Mouse (Mus musculus) cerebellum, postnatal 36 days (tissue): ENCODE measurements around the gene C1rl.
"Not testable (repeated sequence)": the region's sequence is repeated elsewhere in the genome, so short reads cannot be mapped to it uniquely, and the experiment has no call there.

Source experiments
- DNase-seq, 2 experiments: peaks; one replicate each; pipeline ENCODE4 v3.0.0; 2021 to 2022; ENCODE audit warnings: mixed read lengths in 2 of 2

Gene C1rl

DNA sequence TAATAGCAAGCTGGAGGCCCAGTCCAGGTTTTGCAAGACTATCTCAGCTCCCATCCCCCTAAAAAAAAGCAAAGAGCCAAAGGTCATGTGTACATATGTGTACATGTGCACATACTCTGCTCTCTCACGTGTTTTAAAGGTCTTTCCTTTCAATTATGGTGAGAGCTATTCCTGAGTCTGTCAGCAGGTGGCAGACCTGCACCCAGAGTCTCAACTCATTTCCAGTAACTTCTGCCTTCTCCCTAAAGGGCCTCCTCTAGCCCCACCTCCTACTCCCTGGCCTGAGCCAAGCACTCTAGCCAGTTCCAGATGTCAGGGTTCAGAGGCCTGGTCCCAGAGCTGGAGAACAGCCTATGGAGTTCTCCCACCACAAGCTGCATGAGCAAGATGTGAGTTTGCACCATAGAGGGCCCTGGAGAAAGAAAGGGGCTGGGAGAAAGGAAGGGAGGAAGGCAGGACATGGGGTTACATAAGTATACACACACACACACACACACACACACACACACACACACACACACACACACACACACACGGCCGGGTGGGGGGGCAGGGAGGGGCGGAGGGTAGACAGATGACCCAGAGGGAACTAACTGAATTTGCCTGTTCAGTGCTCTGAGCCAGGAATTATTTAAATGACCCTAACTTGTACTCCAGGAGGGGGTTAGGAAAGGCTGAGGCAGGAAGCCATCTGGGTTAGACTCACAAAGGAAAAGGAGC lies at the start of gene C1rl:
Gene C1rl (plus strand): TSS at position 272 of the 720 bp plus-strand sequence.
- DNase-seq: peak; percentile 70 to 80

DNA sequence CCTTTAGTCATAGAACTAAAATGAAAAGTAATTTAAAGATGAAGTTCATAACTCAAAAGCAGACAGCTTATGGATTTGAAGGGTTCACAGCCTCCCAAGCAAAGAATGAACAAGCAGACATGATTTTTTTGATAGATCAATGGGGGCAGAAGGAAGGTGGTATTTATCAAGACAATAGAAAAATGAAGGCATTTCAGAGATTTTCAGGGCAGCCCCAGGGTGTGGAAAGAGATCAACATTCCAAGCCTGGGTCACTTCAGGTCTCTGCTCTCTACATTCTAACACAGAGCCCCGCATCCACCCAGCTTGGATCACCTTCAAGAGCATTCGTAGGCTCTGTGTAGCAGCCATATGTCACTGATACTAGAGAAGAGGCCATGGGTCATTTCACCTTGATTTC lies 49.6 kb upstream of the C1rl start:
- DNase-seq: no peak

- DNase-seq: no peak
Observed at GRCm38 (mm10) chr6:124446024-124446423, 46.9 kb upstream of the C1rl start.

GRCm38 (mm10) chr6:124446459-124446858 lies 46.5 kb upstream of the C1rl start:
- no peak for DNase-seq

- DNase-seq: no peak
Observed at GRCm38 (mm10) chr6:124447356-124447755, 45.6 kb upstream of the C1rl start.

DNA sequence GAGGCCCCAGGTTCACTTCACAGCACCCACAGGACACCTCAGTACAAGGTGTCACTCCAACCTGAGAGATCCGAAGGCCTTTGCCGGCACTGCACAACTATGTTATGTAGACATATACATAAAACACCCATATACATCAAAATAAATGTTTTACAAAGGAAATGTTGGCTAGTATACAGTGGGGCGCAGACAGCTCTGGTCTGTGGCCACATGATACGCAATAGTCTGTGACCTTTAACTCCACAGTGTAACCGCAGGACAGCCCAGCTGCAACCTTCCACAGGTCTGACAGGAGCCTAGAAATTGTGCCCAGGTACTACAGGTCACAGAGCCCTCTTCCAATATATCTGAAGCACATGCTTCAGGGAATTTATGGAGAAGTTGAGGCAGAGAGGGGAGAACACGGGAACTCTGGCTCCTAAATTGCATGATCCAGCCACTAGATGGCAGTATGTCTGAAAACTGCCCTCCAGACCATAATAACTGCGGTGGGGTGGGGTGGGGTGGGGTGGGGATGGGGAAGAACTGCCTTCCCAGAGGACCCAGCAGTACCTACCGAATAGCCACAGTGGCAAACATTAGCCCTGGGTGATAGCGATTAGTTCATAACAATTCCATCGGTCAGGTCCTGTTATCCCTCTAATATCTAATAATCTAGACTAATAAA lies 44.6 kb upstream of the C1rl start:
- peak in 1 of 2 experiments; percentile 39 for DNase-seq

DNA sequence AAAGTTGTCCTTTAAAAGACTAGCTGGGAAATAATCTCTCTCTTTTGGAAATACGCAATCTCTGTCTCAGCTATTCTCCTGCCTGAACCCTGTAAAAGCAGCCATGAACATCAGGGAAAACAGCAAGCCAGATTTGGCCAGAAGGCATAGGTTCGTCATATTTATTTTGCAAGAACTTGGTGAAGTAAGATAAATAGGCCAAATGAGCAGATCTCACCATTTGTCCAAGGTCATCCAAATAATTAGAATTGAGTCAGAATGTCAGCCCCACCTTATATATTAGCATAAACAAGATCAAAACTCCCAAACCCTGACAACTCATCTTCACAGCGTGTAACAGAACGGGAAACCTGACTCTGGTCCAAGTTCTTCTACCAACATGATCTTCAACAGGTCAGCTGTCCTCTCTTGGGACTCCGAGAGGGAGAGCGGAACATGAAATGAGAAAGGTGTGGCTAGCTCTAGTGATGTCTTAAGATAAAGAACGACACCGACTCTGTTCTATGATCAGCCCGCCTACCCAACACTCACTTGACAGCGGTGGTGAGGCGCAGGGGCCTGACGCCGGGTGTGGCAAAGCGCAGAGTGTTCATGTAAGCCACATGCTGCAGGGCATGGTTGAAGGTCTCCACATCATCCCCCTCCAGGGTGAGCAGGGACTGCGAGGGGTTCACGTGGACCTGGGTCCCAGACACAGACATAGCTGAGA lies 43.8 kb upstream of the C1rl start:
- no peak for DNase-seq

GRCm38 (mm10) chr6:124449668-124450383 lies 43.1 kb upstream of the C1rl start:
- no peak for DNase-seq

DNA sequence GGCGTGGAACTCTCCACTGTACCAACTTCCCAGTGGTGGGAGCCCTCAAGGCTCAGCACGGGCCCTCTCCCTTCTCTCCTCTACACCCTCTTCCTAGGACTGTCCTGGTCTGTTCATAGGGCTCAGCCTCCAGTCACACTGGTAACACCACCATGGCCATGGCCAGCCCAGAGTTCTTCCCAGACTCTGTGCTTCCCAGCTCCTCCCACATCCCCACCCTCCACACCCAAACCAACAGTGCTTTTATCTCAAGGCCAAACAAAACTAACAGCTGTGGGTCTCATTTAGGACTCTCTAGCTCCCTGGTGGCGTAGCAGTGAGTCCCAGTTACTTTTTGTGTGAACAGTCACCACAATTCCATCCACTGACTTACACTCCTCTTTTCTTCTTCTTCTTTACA lies 40.9 kb upstream of the C1rl start:
- no peak for DNase-seq

- no peak for DNase-seq
Observed at GRCm38 (mm10) chr6:124453756-124454155, 39.2 kb upstream of the C1rl start.

- no peak for DNase-seq
Observed at GRCm38 (mm10) chr6:124456243-124456642, 36.7 kb upstream of the C1rl start.

DNA sequence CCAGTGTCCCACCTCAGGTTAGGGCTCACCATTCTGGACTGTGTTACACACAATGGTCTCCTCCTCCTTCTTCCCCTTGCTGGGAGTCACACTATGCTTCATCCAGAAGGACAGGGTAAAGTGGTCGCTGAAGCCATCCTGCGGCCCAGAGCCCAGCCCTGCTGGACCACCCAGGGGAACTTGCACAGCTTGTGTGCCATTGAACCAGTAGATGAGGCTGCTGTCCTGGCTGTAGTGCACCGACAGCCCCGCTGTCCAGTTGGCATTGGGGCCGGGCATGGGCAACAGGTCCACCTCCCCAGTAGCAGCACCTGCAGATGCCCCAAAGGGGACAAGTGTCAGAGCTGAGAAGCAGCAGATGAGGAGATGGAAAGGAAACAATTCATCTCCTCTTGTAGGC lies 35.1 kb upstream of the C1rl start:
- peak in 1 of 2 experiments; percentile 16 for DNase-seq

DNA sequence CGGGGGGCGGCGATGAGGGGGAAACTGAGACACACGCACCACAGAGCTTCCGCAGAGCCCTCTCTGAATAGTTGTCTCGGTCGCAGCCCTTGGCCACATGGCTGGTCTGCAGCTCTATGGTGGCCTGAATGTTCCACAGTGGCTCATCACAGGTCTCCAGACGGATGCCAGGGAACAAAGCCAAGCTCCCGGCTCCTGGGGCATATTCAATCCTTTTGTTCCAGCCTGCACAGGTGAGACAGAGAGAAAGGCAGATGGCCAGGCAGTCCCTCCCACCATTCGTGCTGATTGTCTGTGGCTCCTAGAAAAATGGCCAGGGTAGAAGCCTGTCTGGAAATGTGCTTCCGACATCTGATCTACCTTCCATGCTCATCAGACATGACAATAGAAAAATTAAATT lies 34.4 kb upstream of the C1rl start:
- DNase-seq: peak; percentile 97 to 98

- no peak for DNase-seq
Observed at GRCm38 (mm10) chr6:124459388-124459787, 33.5 kb upstream of the C1rl start.

- DNase-seq: peak; percentile 24 to 40
Observed at GRCm38 (mm10) chr6:124463881-124464291, 29.0 kb upstream of the C1rl start.

DNA sequence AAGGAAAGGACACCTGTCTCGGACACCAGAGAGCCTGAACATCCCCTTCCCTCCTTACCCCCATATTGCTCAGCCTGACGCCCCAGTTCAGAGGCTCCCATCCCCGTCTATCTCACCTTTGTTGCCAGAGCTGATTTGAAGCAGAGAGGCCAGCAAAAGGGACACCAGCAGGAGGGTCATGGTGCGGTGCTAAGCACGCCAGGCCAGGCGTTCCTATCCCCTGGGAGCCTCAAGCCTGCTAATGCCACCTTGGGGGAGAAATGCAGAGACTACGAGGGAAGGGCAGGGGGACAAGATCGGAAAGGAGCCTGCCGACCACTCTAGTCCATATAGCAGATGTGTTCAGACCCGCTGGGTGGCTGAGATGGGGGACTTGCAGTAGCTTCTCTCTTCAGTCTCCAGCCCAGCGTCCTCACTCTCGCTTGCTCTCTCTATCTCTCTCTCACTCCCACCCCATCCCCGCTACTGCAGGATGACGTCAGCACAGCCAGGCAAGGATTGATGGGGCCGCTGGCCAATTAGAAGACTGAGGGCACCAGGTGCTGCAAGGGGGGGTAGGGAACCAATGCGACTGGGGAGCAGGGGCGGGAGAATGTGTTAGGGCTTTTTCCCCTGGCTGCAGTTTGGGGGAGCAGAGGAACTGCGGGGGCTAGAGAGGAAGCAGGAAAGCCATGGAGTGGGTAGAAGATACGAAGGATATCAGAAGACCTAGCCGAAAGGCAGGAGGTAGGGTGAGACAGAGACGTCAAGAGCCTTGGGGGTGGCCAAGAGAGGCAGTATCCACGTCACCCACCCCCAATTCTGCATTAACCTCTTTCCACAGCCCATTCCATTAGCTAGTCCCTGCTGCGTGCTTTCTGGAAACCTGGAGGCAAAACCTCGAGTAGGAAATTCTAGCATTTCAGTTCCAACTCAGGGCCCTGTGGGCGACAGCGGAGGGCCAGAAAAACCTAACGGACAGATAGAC lies 28.3 kb upstream of the C1rl start, which contains the start of gene Clstn3:
Gene Clstn3 (minus strand): TSS at position 490 of the 967 bp plus-strand sequence.
- DNase-seq: peak; percentile 97

DNA sequence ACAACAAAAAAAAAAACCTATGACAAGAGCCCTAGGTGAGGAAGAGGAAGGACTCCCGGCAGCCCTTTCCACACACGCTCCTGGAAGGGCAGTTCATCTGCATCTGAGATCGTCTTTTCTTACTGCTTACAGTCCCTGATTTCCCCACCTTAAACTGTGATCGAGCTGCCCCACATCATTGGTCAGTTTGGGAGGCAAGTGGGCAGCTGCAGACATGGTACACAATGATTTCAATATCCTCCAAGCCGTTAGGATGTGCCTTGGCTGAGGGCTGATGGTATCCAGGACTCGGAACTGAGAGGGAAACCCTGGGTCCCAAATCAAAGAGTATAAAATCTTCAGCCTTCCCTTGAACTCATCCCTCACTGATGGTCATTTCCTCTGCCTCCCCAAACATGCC lies 27.6 kb upstream of the C1rl start:
- DNase-seq: no peak

DNA sequence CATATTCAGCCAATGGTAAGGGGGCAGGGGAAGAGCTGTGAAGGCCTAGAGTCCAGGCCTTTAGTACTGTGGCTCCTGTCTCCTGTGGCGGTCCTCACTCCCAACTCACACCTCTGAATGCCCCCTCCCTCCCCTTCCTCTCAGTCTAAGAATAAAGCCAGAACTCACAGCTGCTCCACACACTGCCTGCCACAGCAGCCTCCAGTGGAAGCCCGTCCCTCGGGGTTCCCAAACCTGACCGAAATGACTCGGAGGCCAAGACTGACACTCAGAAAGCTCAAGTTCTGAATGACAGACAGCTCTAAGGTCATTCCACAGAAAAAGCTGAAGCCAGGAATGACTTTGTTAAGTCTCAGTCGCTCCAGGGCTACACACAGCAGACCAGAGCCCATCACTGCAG lies 27.2 kb upstream of the C1rl start:
- DNase-seq: no peak

GRCm38 (mm10) chr6:124471121-124471520 lies 21.8 kb upstream of the C1rl start:
- no peak for DNase-seq

GRCm38 (mm10) chr6:124471783-124472638 lies 20.9 kb upstream of the C1rl start:
- not testable (repeated sequence) for DNase-seq

DNA sequence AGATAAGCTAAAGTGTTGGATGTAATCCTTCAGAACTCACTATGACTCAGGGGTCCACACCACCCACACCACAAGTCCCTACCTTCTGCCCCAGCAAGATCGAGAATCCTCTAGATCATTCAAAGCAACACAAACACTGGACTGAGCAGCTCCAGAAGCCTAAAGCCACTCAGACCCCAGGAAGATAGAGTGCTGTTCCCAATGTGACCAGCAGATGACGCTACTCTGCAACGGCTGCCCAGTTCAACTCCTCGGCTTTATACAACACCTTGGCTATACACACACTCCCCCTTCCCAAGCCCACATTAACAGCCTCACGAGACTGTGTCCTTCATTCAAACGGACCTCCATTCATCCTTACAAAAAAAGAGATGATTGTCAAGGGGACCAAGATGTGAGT lies 20.1 kb upstream of the C1rl start:
- peak; percentile 65 to 70 for DNase-seq
